Mouse (Mus musculus): ENCODE measurements around the gene Mlkl.
"Not testable (repeated sequence)": the region's sequence is repeated elsewhere in the genome, so short reads cannot be mapped to it uniquely, and the experiment has no call there.

The Mlkl gene

GRCm38 (mm10) chr8:111313961-111314360, 24.0 kb downstream of the Mlkl start:
- DNase-seq (ENCODE audit: low spot score in 2 of 2), result not testable (repeated sequence)

- no peak for DNase-seq (ENCODE audit: low spot score in 2 of 2)
Observed at GRCm38 (mm10) chr8:111312758-111313162, 25.2 kb downstream of the Mlkl start.

GRCm38 (mm10) chr8:111310006-111310405, 28.0 kb downstream of the Mlkl start:
- DNase-seq (ENCODE audit: low spot score in 2 of 2), result not testable (repeated sequence)

GRCm38 (mm10) chr8:111305031-111305730, 32.8 kb downstream of the Mlkl start:
- DNase-seq (ENCODE audit: low spot score in 2 of 2), result no peak

GRCm38 (mm10) chr8:111304359-111304758, 33.6 kb downstream of the Mlkl start:
- no peak for DNase-seq (ENCODE audit: low spot score in 2 of 2)

- DNase-seq (ENCODE audit: low spot score in 2 of 2), result not testable (repeated sequence)
Observed at GRCm38 (mm10) chr8:111303076-111303803, 34.7 kb downstream of the Mlkl start.

- DNase-seq (ENCODE audit: low spot score in 2 of 2), result no peak
Observed at GRCm38 (mm10) chr8:111300597-111301546, 37.1 kb downstream of the Mlkl start.

- peak; percentile 86 to 97 for DNase-seq (ENCODE audit: low spot score in 2 of 2)
Observed at GRCm38 (mm10) chr8:111299821-111300568, 38.0 kb downstream of the Mlkl start, which contains the start of gene Rfwd3. Gene Rfwd3 (minus strand): TSS chr8:111300222.

GRCm38 (mm10) chr8:111299363-111299820, 38.6 kb downstream of the Mlkl start:
- DNase-seq (ENCODE audit: low spot score in 2 of 2), result peak; percentile 31 to 53

- DNase-seq (ENCODE audit: low spot score in 2 of 2), result no peak
Observed at GRCm38 (mm10) chr8:111298011-111298410, 40.0 kb downstream of the Mlkl start.

GRCm38 (mm10) chr8:111291733-111292132, 46.2 kb downstream of the Mlkl start:
- DNase-seq (ENCODE audit: low spot score in 2 of 2), result no peak

- no peak for DNase-seq (ENCODE audit: low spot score in 2 of 2)
Observed at GRCm38 (mm10) chr8:111290586-111290985, 47.4 kb downstream of the Mlkl start.

GRCm38 (mm10) chr8:111285603-111286002, 52.4 kb downstream of the Mlkl start:
- DNase-seq (ENCODE audit: low spot score in 2 of 2), result no peak

- DNase-seq (ENCODE audit: low spot score in 2 of 2), result no peak
Observed at GRCm38 (mm10) chr8:111282093-111282492, 55.9 kb downstream of the Mlkl start.

- DNase-seq (ENCODE audit: low spot score in 2 of 2), result no peak
Observed at GRCm38 (mm10) chr8:111268277-111268676, 69.7 kb downstream of the Mlkl start.

- not testable (repeated sequence) for DNase-seq (ENCODE audit: low spot score in 2 of 2)
Observed at GRCm38 (mm10) chr8:111266161-111266560, 71.8 kb downstream of the Mlkl start.

- no peak for DNase-seq (ENCODE audit: low spot score in 2 of 2)
Observed at GRCm38 (mm10) chr8:111264693-111265220, 73.2 kb downstream of the Mlkl start.

GRCm38 (mm10) chr8:111261981-111262381, 76.0 kb downstream of the Mlkl start:
- no peak for DNase-seq (ENCODE audit: low spot score in 2 of 2)

Data from urinary bladder, adult 18-20 months (tissue).